Mouse (Mus musculus) heart, adult 2 months (tissue): Measurements from ENCODE around the gene Dynlrb1.

Experiments used
- CTCF ChIP-seq: fragments of 200-600 bp; IDR thresholded peaks from 2 replicates; pipeline ENCODE4 v1.8.1; 2022; ENCODE audit warnings: antibody characterized with exemption, mild to moderate bottlenecking, moderate library complexity
- EP300 ChIP-seq: fragments of 200-500 bp; IDR thresholded peaks from 2 replicates; pipeline ENCODE4 v1.6.1; 2011; ENCODE audit warnings: low read depth, low read length, control low read depth; ENCODE audit not compliant: insufficient read depth
- POLR2A ChIP-seq: fragments of 200-500 bp; IDR thresholded peaks from 2 replicates; pipeline ENCODE4 v1.6.1; 2011; ENCODE audit warnings: mild to moderate bottlenecking, low read depth, low read length, control low read depth; ENCODE audit not compliant: insufficient read depth

DNA sequence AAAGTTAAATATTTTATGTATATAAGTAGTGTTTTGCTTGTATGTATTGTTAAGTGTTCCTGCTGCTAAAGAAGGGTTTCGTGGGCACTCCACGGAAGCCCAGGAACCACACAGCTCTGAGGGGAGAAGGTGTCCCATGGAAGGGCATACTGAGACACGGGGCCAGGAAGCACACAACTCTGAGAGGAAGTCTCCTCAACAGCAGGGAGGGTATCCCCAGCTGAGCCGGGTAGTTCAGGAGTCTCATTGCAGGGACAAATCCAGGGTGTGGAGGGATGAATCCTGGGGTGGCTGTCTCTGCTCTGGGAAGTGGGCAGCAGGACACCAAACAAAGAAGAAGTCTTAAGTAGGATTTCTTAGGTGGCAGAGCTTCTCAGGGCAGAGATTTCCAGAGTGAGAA, 943 bp downstream of the Dynlrb1 start:
- TF ChIP-seq EP300 (no peak), POLR2A (no peak), CTCF (no peak)
